Mouse (Mus musculus) kidney, embryonic 16.5 days (tissue): ENCODE results near the gene Fgf12. TPM values are rescaled to one million over a fixed set of nuclear protein-coding genes. Genes with fewer than 3 reads are reported as not detected.
A peak's percentile ranks its signal among the peaks of the same experiment; 100 is the strongest.

ENCODE experiments used
- ATAC-seq: fragments of 200-750 bp; cut with Nextera tagmentation; 2 replicates; pipeline ENCODE4 v1.8.0; 2017; ENCODE audit warnings: moderate TSS enrichment; ENCODE audit not compliant: low FRiP score, low TSS enrichment
- H3K27ac ChIP-seq: fragments of 300-500 bp; sonication (generic); 2 replicates; pipeline ENCODE4 v1.5.1; 2014; ENCODE audit warnings: low read length
- H3K27me3 ChIP-seq: fragments of 300-500 bp; sonication (generic); 2 replicates; pipeline ENCODE4 v1.6.1; 2014; ENCODE audit warnings: low read length, control low read depth, mixed read lengths; ENCODE audit not compliant: insufficient read depth
- H3K36me3 ChIP-seq: fragments of 300-500 bp; sonication (generic); 2 replicates; pipeline ENCODE4 v1.6.1; 2014; ENCODE audit warnings: low read length, control low read depth, mixed read lengths; ENCODE audit not compliant: insufficient read depth
- H3K4me1 ChIP-seq: fragments of 300-500 bp; sonication (generic); 2 replicates; pipeline ENCODE4 v1.6.1; 2014; ENCODE audit warnings: low read length, control low read depth, mixed read lengths; ENCODE audit not compliant: insufficient read depth
- H3K4me2 ChIP-seq: fragments of 300-500 bp; sonication (generic); replicated peaks from 2 replicates; pipeline ENCODE4 v1.6.1; 2014; ENCODE audit warnings: low read depth, low read length
- H3K4me3 ChIP-seq: fragments of 300-500 bp; sonication (generic); 2 replicates; pipeline ENCODE4 v1.5.1; 2014; ENCODE audit warnings: mild to moderate bottlenecking, low read length
- H3K9ac ChIP-seq: fragments of 300-500 bp; sonication (generic); replicated peaks from 2 replicates; pipeline ENCODE4 v1.6.1; 2014; ENCODE audit warnings: low read length
- H3K9me3 ChIP-seq: fragments of 300-500 bp; sonication (generic); 2 replicates; pipeline ENCODE4 v1.6.1; 2016; ENCODE audit warnings: low read length, control low read depth
- WGBS: fragments of 180-500 bp; shearing (Covaris S2); extraction: QIAGEN DNeasy Blood & Tissue Kit; methylation state at CpG from one replicate; pipeline ENCODE4 v1.1.7; 2014; 5-methylcytosine and 5-hydroxymethylcytosine counted together
- polyA plus RNA-seq: library from polyadenylated mRNA; unstranded; fragments of >200 nt; fragmentation: Nextera tagmentation; extraction: Ambion mirVana; gene quantifications from 2 replicates; pipeline ENCODE4 v1.2.1, GENCODE M21; 2015

Fgf12 gene
- polyA plus RNA-seq, 1 experiment from 2014 or later, result 2.2 TPM

GRCm38 (mm10) chr16:28391283-28391682, 361.6 kb downstream of the Fgf12 start:
- H3K27ac ChIP-seq, result no peak overlapping the region
- H3K4me2 ChIP-seq, result no peak overlapping the region
- whole genome bisulfite sequencing, result 83% methylated on average over 5 of the region's 5 CpGs
- H3K9me3 ChIP-seq, result no peaks in the 10 kb centered on the region
- no peaks in the 10 kb centered on the region for H3K27me3 ChIP-seq
- H3K4me3 ChIP-seq, result no peak overlapping the region
- no peak overlapping the region for H3K9ac ChIP-seq
- no peaks in the 10 kb centered on the region for H3K4me1 ChIP-seq
- ATAC-seq, result no peak
- no peaks in the 10 kb centered on the region for H3K36me3 ChIP-seq

DNA sequence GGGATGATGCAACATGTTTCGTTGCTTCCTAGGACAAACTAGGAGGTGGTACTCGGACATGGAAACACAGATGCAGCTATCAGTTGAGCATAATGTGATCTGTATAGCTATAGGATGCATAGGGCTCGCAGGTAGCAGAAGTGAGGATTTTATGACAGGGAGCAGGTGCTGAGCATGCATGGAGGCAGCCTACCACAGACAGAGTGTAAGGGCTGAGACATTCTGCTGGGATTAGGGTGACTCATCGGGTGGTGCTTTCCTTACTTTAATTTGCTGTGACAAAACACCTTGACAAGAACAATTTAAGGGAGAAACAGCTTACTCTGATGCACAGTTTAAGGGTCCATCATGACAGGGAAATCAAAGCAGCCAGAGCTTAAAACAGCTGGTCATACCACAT, 363.8 kb downstream of the Fgf12 start:
- Histone ChIP-seq H3K4me1 (no peaks in the 10 kb centered on the region), H3K9ac (no peak overlapping the region), H3K9me3 (no peaks in the 10 kb centered on the region), H3K27ac (no peak overlapping the region), H3K27me3 (no peaks in the 10 kb centered on the region), H3K36me3 (no peaks in the 10 kb centered on the region), H3K4me2 (no peak overlapping the region), H3K4me3 (no peak overlapping the region)
- 78% methylated on average over 4 of the region's 4 CpGs for WGBS
- no peak for ATAC-seq

DNA sequence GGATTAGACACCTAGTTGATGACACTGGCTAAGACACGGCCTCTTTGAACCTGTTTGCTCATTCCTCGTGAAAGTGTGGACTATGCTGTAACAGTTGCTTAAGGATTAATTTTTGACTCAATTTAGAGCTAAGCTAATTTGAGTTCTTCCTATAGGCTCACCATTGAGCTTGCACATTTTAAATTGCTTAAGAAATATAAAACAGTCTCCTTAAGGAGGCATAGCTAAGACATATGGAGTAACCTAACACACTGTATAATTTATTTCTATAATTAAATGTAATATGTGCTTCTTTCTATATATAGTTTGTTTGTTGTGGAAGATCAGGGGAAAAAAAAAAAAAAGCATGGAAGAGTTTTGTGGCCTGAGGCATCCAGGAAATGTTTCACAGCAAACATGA, 378.1 kb downstream of the Fgf12 start:
- WGBS, result 64% methylated on average over 2 of the region's 2 CpGs
- no peaks in the 10 kb centered on the region for H3K4me1 ChIP-seq
- H3K36me3 ChIP-seq, result no peaks in the 10 kb centered on the region
- H3K9me3 ChIP-seq, result no peaks in the 10 kb centered on the region
- H3K27ac ChIP-seq, result no peak overlapping the region
- no peak for ATAC-seq
- H3K27me3 ChIP-seq, result no peaks in the 10 kb centered on the region
- no peak overlapping the region for H3K4me3 ChIP-seq
- no peak overlapping the region for H3K9ac ChIP-seq
- H3K4me2 ChIP-seq, result no peak overlapping the region

- H3K27ac ChIP-seq, result no peak overlapping the region
- no peak overlapping the region for H3K4me2 ChIP-seq
- H3K27me3 ChIP-seq, result no peaks in the 10 kb centered on the region
- no peaks in the 10 kb centered on the region for H3K4me1 ChIP-seq
- ATAC-seq, result no peak
- no peak overlapping the region for H3K4me3 ChIP-seq
- H3K9me3 ChIP-seq, result no peaks in the 10 kb centered on the region
- no peak overlapping the region for H3K9ac ChIP-seq
- no peaks in the 10 kb centered on the region for H3K36me3 ChIP-seq
Observed at GRCm38 (mm10) chr16:28373311-28373710, 379.6 kb downstream of the Fgf12 start.

GRCm38 (mm10) chr16:28350624-28351023, 402.2 kb downstream of the Fgf12 start:
- no peaks in the 10 kb centered on the region for H3K27me3 ChIP-seq
- no peaks in the 10 kb centered on the region for H3K9me3 ChIP-seq
- H3K4me3 ChIP-seq, result no peak overlapping the region
- ATAC-seq, result no peak
- H3K27ac ChIP-seq, result no peak overlapping the region
- 68% methylated on average over 2 of the region's 2 CpGs for WGBS
- no peak overlapping the region for H3K9ac ChIP-seq
- H3K4me1 ChIP-seq, result no peaks in the 10 kb centered on the region
- H3K4me2 ChIP-seq, result no peak overlapping the region
- H3K36me3 ChIP-seq, result no peaks in the 10 kb centered on the region

GRCm38 (mm10) chr16:28345323-28345722, 407.5 kb downstream of the Fgf12 start:
- ATAC-seq, result peak; percentile 80; the same call in 1 of the 2 replicates

GRCm38 (mm10) chr16:28337930-28338329, 414.9 kb downstream of the Fgf12 start:
- Histone ChIP-seq H3K9ac (no peak overlapping the region), H3K4me2 (no peak overlapping the region), H3K36me3 (no peaks in the 10 kb centered on the region), H3K4me1 (no peaks in the 10 kb centered on the region), H3K4me3 (no peak overlapping the region), H3K27me3 (no peaks in the 10 kb centered on the region), H3K27ac (no peak overlapping the region), H3K9me3 (no peaks in the 10 kb centered on the region)
- WGBS, result 75% methylated on average over 1 of the region's 1 CpGs
- no peak for ATAC-seq

More at GRCm38 (mm10) chr16:28345323-28345722, 407.5 kb downstream of the Fgf12 start:
- Histone ChIP-seq H3K4me2 (no peak overlapping the region), H3K27me3 (no peaks in the 10 kb centered on the region), H3K4me1 (no peaks in the 10 kb centered on the region), H3K27ac (no peak overlapping the region), H3K36me3 (no peaks in the 10 kb centered on the region), H3K9ac (no peak overlapping the region), H3K9me3 (no peaks in the 10 kb centered on the region), H3K4me3 (no peak overlapping the region)
- 30% methylated on average over 6 of the region's 6 CpGs for WGBS

- 73% methylated on average over 1 of the region's 1 CpGs for WGBS
- no peak for ATAC-seq
- H3K27me3 ChIP-seq, result no peaks in the 10 kb centered on the region
- no peak overlapping the region for H3K27ac ChIP-seq
- no peak overlapping the region for H3K9ac ChIP-seq
- H3K4me1 ChIP-seq, result no peaks in the 10 kb centered on the region
- no peaks in the 10 kb centered on the region for H3K9me3 ChIP-seq
- H3K4me3 ChIP-seq, result no peak overlapping the region
- H3K36me3 ChIP-seq, result no peaks in the 10 kb centered on the region
- no peak overlapping the region for H3K4me2 ChIP-seq
Observed at GRCm38 (mm10) chr16:28336700-28337099, 416.2 kb downstream of the Fgf12 start.

DNA sequence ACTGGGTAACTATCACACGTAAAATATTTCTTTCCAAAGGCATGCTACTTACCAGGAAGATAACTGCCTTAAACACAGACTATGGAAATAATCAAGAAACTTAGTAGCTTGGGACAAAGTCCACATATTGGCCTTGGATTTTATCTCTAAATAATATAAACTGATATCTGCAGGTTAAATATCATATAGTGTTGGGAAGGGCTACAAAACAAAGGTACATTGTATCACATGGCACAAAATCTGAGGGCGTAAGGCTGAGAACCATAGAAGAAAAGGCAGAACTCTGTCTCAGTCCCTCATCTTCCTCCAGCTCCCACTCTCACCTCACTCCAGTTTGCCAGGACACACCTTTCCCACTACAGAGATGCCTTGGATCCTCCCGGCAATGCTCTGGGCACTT, 417.8 kb downstream of the Fgf12 start:
- no peaks in the 10 kb centered on the region for H3K27me3 ChIP-seq
- no peak overlapping the region for H3K4me3 ChIP-seq
- H3K9ac ChIP-seq, result no peak overlapping the region
- no peaks in the 10 kb centered on the region for H3K4me1 ChIP-seq
- no peaks in the 10 kb centered on the region for H3K36me3 ChIP-seq
- WGBS, result 89% methylated on average over 3 of the region's 3 CpGs
- H3K27ac ChIP-seq, result no peak overlapping the region
- no peaks in the 10 kb centered on the region for H3K9me3 ChIP-seq
- H3K4me2 ChIP-seq, result no peak overlapping the region
- ATAC-seq, result no peak

DNA sequence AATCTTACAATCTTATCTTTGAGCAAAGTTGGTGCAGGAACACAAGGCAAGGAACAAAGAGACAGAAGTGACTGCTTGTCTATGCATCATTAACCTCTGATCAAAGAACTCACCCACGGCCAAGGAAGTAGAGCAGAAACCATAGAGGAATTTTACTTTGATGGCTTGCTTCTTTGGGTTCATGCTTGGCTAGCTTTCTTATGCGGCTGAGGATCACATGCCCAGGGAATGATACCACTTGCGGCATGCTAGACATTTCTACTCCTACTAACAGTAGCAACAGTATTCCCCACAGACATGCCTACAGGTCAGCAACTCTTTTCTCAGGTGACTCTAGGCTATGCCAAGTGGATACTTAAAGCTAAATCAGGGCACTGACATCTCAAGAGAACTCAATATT, 429.3 kb downstream of the Fgf12 start:
- H3K27me3 ChIP-seq, result no peaks in the 10 kb centered on the region
- ATAC-seq, result peak; percentile 92
- H3K9ac ChIP-seq, result no peak overlapping the region
- 38% methylated on average over 3 of the region's 3 CpGs for WGBS
- H3K4me1 ChIP-seq, result no peaks in the 10 kb centered on the region
- H3K4me3 ChIP-seq, result no peak overlapping the region
- H3K9me3 ChIP-seq, result no peaks in the 10 kb centered on the region
- H3K27ac ChIP-seq, result no peak overlapping the region
- no peak overlapping the region for H3K4me2 ChIP-seq
- no peaks in the 10 kb centered on the region for H3K36me3 ChIP-seq

- no peak overlapping the region for H3K9ac ChIP-seq
- WGBS, result 80% methylated on average over 4 of the region's 4 CpGs
- H3K36me3 ChIP-seq, result no peaks in the 10 kb centered on the region
- no peak overlapping the region for H3K4me3 ChIP-seq
- no peak for ATAC-seq
- no peaks in the 10 kb centered on the region for H3K27me3 ChIP-seq
- no peak overlapping the region for H3K4me2 ChIP-seq
- H3K4me1 ChIP-seq, result no peaks in the 10 kb centered on the region
- no peak overlapping the region for H3K27ac ChIP-seq
- no peaks in the 10 kb centered on the region for H3K9me3 ChIP-seq
Observed at GRCm38 (mm10) chr16:28311618-28312017, 441.2 kb downstream of the Fgf12 start.
